Mouse (Mus musculus): ENCODE data around the gene Med19. TPM values are rescaled to one million over a fixed set of nuclear protein-coding genes. Genes with fewer than 3 reads are reported as not detected.

Med19 gene
- polyA plus RNA-seq (2015; fragmentation: Nextera tagmentation; extraction: Ambion mirVana) = 53.8 and 54.3 TPM in 2 replicates

- H3K27me3 ChIP-seq (replicated peaks; ENCODE audit: control insufficient read depth, insufficient read depth, low read length) = no peaks in the 10 kb centered on the region
- under 1% methylated on average over 44 of the region's 44 CpGs for WGBS
- peaks cover 11% of the 10 kb centered on the region for H3K36me3 ChIP-seq (ENCODE audit: control insufficient read depth, insufficient read depth)
- peak within 1 kb of the TSS; percentile 95 for H3K4me3 ChIP-seq (replicated peaks; ENCODE audit: low read length)
- H3K27ac ChIP-seq (ENCODE audit: low read length) = peak within 1 kb of the TSS; percentile 64
- no peaks in the 10 kb centered on the region for H3K9me3 ChIP-seq (ENCODE audit: control insufficient read depth, low read length)
- H3K9ac ChIP-seq (replicated peaks; ENCODE audit: low read depth, low read length) = peak within 1 kb of the TSS; percentile 78
- ATAC-seq = peak; percentile 99
- H3K4me2 ChIP-seq (ENCODE audit: low read length) = peak within 1 kb of the TSS; percentile 86
- H3K4me1 ChIP-seq (replicated peaks; ENCODE audit: control insufficient read depth, insufficient read depth, low read length) = peaks cover 19% of the 10 kb centered on the region
Measured at GRCm38 (mm10) chr2:84677968-84678880, at the start of gene Med19, which contains the start of gene Gm28635. TSS of gene Med19 (plus strand) at chr2:84678402. TSS of gene Gm28635 (minus strand) at chr2:84678041.

GRCm38 (mm10) chr2:84632001-84632400 is 46.2 kb upstream of the Med19 start:
- Histone ChIP-seq H3K4me3 (replicated peaks; ENCODE audit: low read length) (no peak overlapping the region), H3K36me3 (ENCODE audit: control insufficient read depth, insufficient read depth) (no peaks in the 10 kb centered on the region), H3K27ac (ENCODE audit: low read length) (no peak overlapping the region), H3K27me3 (replicated peaks; ENCODE audit: control insufficient read depth, insufficient read depth, low read length) (no peaks in the 10 kb centered on the region), H3K9ac (replicated peaks; ENCODE audit: low read depth, low read length) (no peak overlapping the region), H3K9me3 (ENCODE audit: control insufficient read depth, low read length) (no peaks in the 10 kb centered on the region), H3K4me1 (replicated peaks; ENCODE audit: control insufficient read depth, insufficient read depth, low read length) (peaks cover 27% of the 10 kb centered on the region), H3K4me2 (ENCODE audit: low read length) (no peak overlapping the region)
- ATAC-seq = no peak
- WGBS = 93% methylated on average over 1 of the region's 1 CpGs

GRCm38 (mm10) chr2:84632999-84633398 is 45.2 kb upstream of the Med19 start:
- Histone ChIP-seq H3K27me3 (replicated peaks; ENCODE audit: control insufficient read depth, insufficient read depth, low read length) (no peaks in the 10 kb centered on the region), H3K9ac (replicated peaks; ENCODE audit: low read depth, low read length) (no peak overlapping the region), H3K4me1 (replicated peaks; ENCODE audit: control insufficient read depth, insufficient read depth, low read length) (peaks cover 37% of the 10 kb centered on the region), H3K4me3 (replicated peaks; ENCODE audit: low read length) (no peak overlapping the region), H3K27ac (ENCODE audit: low read length) (no peak overlapping the region), H3K4me2 (ENCODE audit: low read length) (no peak overlapping the region), H3K36me3 (ENCODE audit: control insufficient read depth, insufficient read depth) (no peaks in the 10 kb centered on the region), H3K9me3 (ENCODE audit: control insufficient read depth, low read length) (no peaks in the 10 kb centered on the region)
- ATAC-seq = no peak
- 13% methylated on average over 3 of the region's 3 CpGs for WGBS

- peaks cover 40% of the 10 kb centered on the region for H3K4me1 ChIP-seq (replicated peaks; ENCODE audit: control insufficient read depth, insufficient read depth, low read length)
- H3K4me3 ChIP-seq (replicated peaks; ENCODE audit: low read length) = no peak overlapping the region
- no peak overlapping the region for H3K27ac ChIP-seq (ENCODE audit: low read length)
- no peaks in the 10 kb centered on the region for H3K9me3 ChIP-seq (ENCODE audit: control insufficient read depth, low read length)
- no peak overlapping the region for H3K4me2 ChIP-seq (ENCODE audit: low read length)
- H3K27me3 ChIP-seq (replicated peaks; ENCODE audit: control insufficient read depth, insufficient read depth, low read length) = no peaks in the 10 kb centered on the region
- no peak overlapping the region for H3K9ac ChIP-seq (replicated peaks; ENCODE audit: low read depth, low read length)
- 82% methylated on average over 4 of the region's 4 CpGs for WGBS
- no peak for ATAC-seq
- H3K36me3 ChIP-seq (ENCODE audit: control insufficient read depth, insufficient read depth) = no peaks in the 10 kb centered on the region
Measured at GRCm38 (mm10) chr2:84634006-84634405, 44.2 kb upstream of the Med19 start.

GRCm38 (mm10) chr2:84634934-84635482 is 43.2 kb upstream of the Med19 start:
- Histone ChIP-seq H3K4me1 (replicated peaks; ENCODE audit: control insufficient read depth, insufficient read depth, low read length) (peaks cover 43% of the 10 kb centered on the region), H3K36me3 (ENCODE audit: control insufficient read depth, insufficient read depth) (no peaks in the 10 kb centered on the region), H3K4me2 (ENCODE audit: low read length) (peak overlapping the region; percentile 11; the same call in 1 of the 2 replicates), H3K27ac (ENCODE audit: low read length) (peak overlapping the region; percentile 85), H3K4me3 (replicated peaks; ENCODE audit: low read length) (no peak overlapping the region), H3K27me3 (replicated peaks; ENCODE audit: control insufficient read depth, insufficient read depth, low read length) (no peaks in the 10 kb centered on the region), H3K9ac (replicated peaks; ENCODE audit: low read depth, low read length) (peak overlapping the region; percentile 35; the same call in 1 of the 2 replicates), H3K9me3 (ENCODE audit: control insufficient read depth, low read length) (no peaks in the 10 kb centered on the region)
- 15% methylated on average over 4 of the region's 4 CpGs for WGBS
- ATAC-seq = peak; percentile 25; the same call in 1 of the 2 replicates

- peaks cover 43% of the 10 kb centered on the region for H3K4me1 ChIP-seq (replicated peaks; ENCODE audit: control insufficient read depth, insufficient read depth, low read length)
- H3K4me3 ChIP-seq (replicated peaks; ENCODE audit: low read length) = no peak overlapping the region
- H3K9ac ChIP-seq (replicated peaks; ENCODE audit: low read depth, low read length) = no peak overlapping the region
- ATAC-seq = peak; percentile 97
- peak overlapping the region; percentile 2; the same call in 1 of the 2 replicates for H3K4me2 ChIP-seq (ENCODE audit: low read length)
- H3K9me3 ChIP-seq (ENCODE audit: control insufficient read depth, low read length) = no peaks in the 10 kb centered on the region
- H3K27ac ChIP-seq (ENCODE audit: low read length) = peak overlapping the region; percentile 85
- H3K27me3 ChIP-seq (replicated peaks; ENCODE audit: control insufficient read depth, insufficient read depth, low read length) = no peaks in the 10 kb centered on the region
- 0% methylated on average over 2 of the region's 2 CpGs for WGBS
- no peaks in the 10 kb centered on the region for H3K36me3 ChIP-seq (ENCODE audit: control insufficient read depth, insufficient read depth)
Measured at GRCm38 (mm10) chr2:84635611-84636010, 42.6 kb upstream of the Med19 start.

GRCm38 (mm10) chr2:84636231-84636741 is 41.9 kb upstream of the Med19 start:
- Histone ChIP-seq H3K27me3 (replicated peaks; ENCODE audit: control insufficient read depth, insufficient read depth, low read length) (no peaks in the 10 kb centered on the region), H3K4me2 (ENCODE audit: low read length) (0 out of 2 replicates have a peak overlapping the region, but pooled peaks have one; percentile 2), H3K9me3 (ENCODE audit: control insufficient read depth, low read length) (no peaks in the 10 kb centered on the region), H3K27ac (ENCODE audit: low read length) (peak overlapping the region; percentile 85), H3K36me3 (ENCODE audit: control insufficient read depth, insufficient read depth) (no peaks in the 10 kb centered on the region), H3K4me1 (replicated peaks; ENCODE audit: control insufficient read depth, insufficient read depth, low read length) (peaks cover 43% of the 10 kb centered on the region), H3K4me3 (replicated peaks; ENCODE audit: low read length) (no peak overlapping the region), H3K9ac (replicated peaks; ENCODE audit: low read depth, low read length) (no peak overlapping the region)
- 35% methylated on average over 8 of the region's 8 CpGs for WGBS
- no peak for ATAC-seq

- H3K27ac ChIP-seq (ENCODE audit: low read length) = no peak overlapping the region
- no peak overlapping the region for H3K4me2 ChIP-seq (ENCODE audit: low read length)
- 37% methylated on average over 7 of the region's 7 CpGs for WGBS
- no peaks in the 10 kb centered on the region for H3K27me3 ChIP-seq (replicated peaks; ENCODE audit: control insufficient read depth, insufficient read depth, low read length)
- no peaks in the 10 kb centered on the region for H3K36me3 ChIP-seq (ENCODE audit: control insufficient read depth, insufficient read depth)
- H3K4me3 ChIP-seq (replicated peaks; ENCODE audit: low read length) = no peak overlapping the region
- no peak for ATAC-seq
- H3K9me3 ChIP-seq (ENCODE audit: control insufficient read depth, low read length) = no peaks in the 10 kb centered on the region
- H3K4me1 ChIP-seq (replicated peaks; ENCODE audit: control insufficient read depth, insufficient read depth, low read length) = peaks cover 43% of the 10 kb centered on the region
- H3K9ac ChIP-seq (replicated peaks; ENCODE audit: low read depth, low read length) = no peak overlapping the region
Measured at GRCm38 (mm10) chr2:84637452-84638165, 40.6 kb upstream of the Med19 start.
